In genomic region chr8:6575241-6575640, GRCm38 (mm10) we compare ENCODE assay signal across 25 mouse cellular contexts.
A peak's percentile ranks its signal among the peaks of the same experiment; 100 is the strongest.
DNase-seq lines count a peak whose midpoint lies in the region; ATAC-seq and TF ChIP-seq lines count a peak whose summit lies in the region.
"Had no signal": no experiment of that assay in that cellular context is flagged by ENCODE, and none has a peak within 500 bp of the region (broad histone marks: within the 10 kb centered on the region; RNA-seq: fewer than 3 reads in every experiment).

No protein-coding gene starts in this region.

- H3K4me2 ChIP-seq in midbrain, embryonic 11.5 days, result no peak overlapping the region
- H3K4me2 ChIP-seq in midbrain, postnatal 0 days (ENCODE audit: low read depth, low read length, poor library complexity, severe bottlenecking), result no peak overlapping the region
- H3K4me2 ChIP-seq: forebrain, embryonic 13.5 days; heart, embryonic 12.5 days; heart, embryonic 15.5 days; hindbrain, embryonic 13.5 days; intestine, embryonic 15.5 days had no signal

- TF ChIP-seq CTCF in midbrain, postnatal 0 days (IDR thresholded peaks at IDR 0.05), result no peak
- no peak for TF ChIP-seq CTCF in brain, embryonic 14.5 days (IDR thresholded peaks at IDR 0.05; ENCODE audit: borderline replicate concordance, extremely low read depth, insufficient read depth, insufficient read length)

- TF ChIP-seq POLR2A in brain, embryonic 14.5 days (IDR thresholded peaks at IDR 0.05; ENCODE audit: borderline replicate concordance, extremely low read depth, insufficient read depth, insufficient read length, poor library complexity, severe bottlenecking), result no peak

- H3K4me3 ChIP-seq in midbrain, embryonic 11.5 days (ENCODE audit: low read depth, low read length), result no peak overlapping the region
- no peak overlapping the region for H3K4me3 ChIP-seq in midbrain, postnatal 0 days (ENCODE audit: low read depth, low read length)
- H3K4me3 ChIP-seq: forebrain, embryonic 10.5 days; forebrain, embryonic 13.5 days; gastrocnemius, adult 2 months; heart, embryonic 12.5 days; heart, embryonic 15.5 days; hindbrain, embryonic 10.5 days; hindbrain, embryonic 13.5 days; intestine, embryonic 15.5 days had no signal

- H3K27me3 ChIP-seq in midbrain, embryonic 11.5 days (ENCODE audit: control insufficient read depth, insufficient read depth, low read length), result no peaks in the 10 kb centered on the region
- H3K27me3 ChIP-seq in midbrain, postnatal 0 days (ENCODE audit: insufficient read depth, low read length), result no peaks in the 10 kb centered on the region
- H3K27me3 ChIP-seq: forebrain, embryonic 13.5 days; heart, embryonic 12.5 days; heart, embryonic 15.5 days; hindbrain, embryonic 13.5 days; intestine, embryonic 15.5 days had no signal

- DNase-seq in midbrain, embryonic 11.5 days (ENCODE audit: low spot score, missing footprints), result peak; percentile 64
- no peak for DNase-seq in midbrain, postnatal 0 days (ENCODE audit: low spot score)
- peak; percentile 4 for DNase-seq in A20 (ENCODE audit: low read depth, low spot score)
- DNase-seq in brain, embryonic 14.5 days (ENCODE audit: low read depth), result peak; percentile 18
- no peak for DNase-seq in thymus, postnatal 14 days
- DNase-seq in adrenal gland, postnatal 14 days, result no peak
- DNase-seq: adrenal gland, adult 2 months; adrenal gland, postnatal 25 days; cerebellum, adult 18-20 months; cerebellum, adult 9-10 months; cerebellum, postnatal 14 days; gastrocnemius, adult 2 months; gastrocnemius, postnatal 14 days; heart, adult 18-20 months; heart, postnatal 10 days; heart, postnatal 36 days had no signal

- no peaks in the 10 kb centered on the region for H3K9me3 ChIP-seq in midbrain, embryonic 11.5 days (ENCODE audit: control insufficient read depth, low read length)
- H3K9me3 ChIP-seq in midbrain, postnatal 0 days (ENCODE audit: low read length), result no peaks in the 10 kb centered on the region
- H3K9me3 ChIP-seq: forebrain, embryonic 10.5 days; heart, embryonic 12.5 days; heart, embryonic 15.5 days; hindbrain, embryonic 10.5 days; hindbrain, embryonic 13.5 days; intestine, embryonic 15.5 days had no signal

- no peak overlapping the region for H3K27ac ChIP-seq in midbrain, embryonic 11.5 days (ENCODE audit: low read depth, low read length)
- no peak overlapping the region for H3K27ac ChIP-seq in midbrain, postnatal 0 days (ENCODE audit: low read depth, low read length)
- H3K27ac ChIP-seq: forebrain, embryonic 10.5 days; forebrain, embryonic 13.5 days; gastrocnemius, adult 2 months; heart, embryonic 15.5 days; hindbrain, embryonic 10.5 days; hindbrain, embryonic 13.5 days; intestine, embryonic 15.5 days had no signal

- no peak overlapping the region for H3K9ac ChIP-seq in midbrain, embryonic 11.5 days (ENCODE audit: low read length)
- H3K9ac ChIP-seq in midbrain, postnatal 0 days (replicated peaks; ENCODE audit: low read length, poor library complexity, severe bottlenecking), result no peak overlapping the region
- H3K9ac ChIP-seq: forebrain, embryonic 13.5 days; heart, embryonic 12.5 days; heart, embryonic 15.5 days; hindbrain, embryonic 13.5 days; intestine, embryonic 15.5 days had no signal

- WGBS in midbrain, embryonic 11.5 days, result 81% methylated on average over 4 of the region's 4 CpGs
- 69% methylated on average over 4 of the region's 4 CpGs for whole genome bisulfite sequencing in midbrain, postnatal 0 days

- ATAC-seq in midbrain, embryonic 11.5 days (ENCODE audit: low FRiP score), result no peak
- ATAC-seq in midbrain, postnatal 0 days (ENCODE audit: low FRiP score), result no peak
- ATAC-seq: forebrain, embryonic 13.5 days; forebrain, embryonic 16.5 days; hindbrain, embryonic 16.5 days; intestine, embryonic 15.5 days had no signal

- no peaks in the 10 kb centered on the region for H3K36me3 ChIP-seq in midbrain, embryonic 11.5 days (ENCODE audit: control insufficient read depth, insufficient read depth, low read length)
- H3K36me3 ChIP-seq in midbrain, postnatal 0 days (ENCODE audit: insufficient read depth, low read length), result no peaks in the 10 kb centered on the region
- H3K36me3 ChIP-seq: forebrain, embryonic 10.5 days; heart, embryonic 12.5 days; heart, embryonic 15.5 days; hindbrain, embryonic 10.5 days; hindbrain, embryonic 13.5 days; intestine, embryonic 15.5 days had no signal

- no peaks in the 10 kb centered on the region for H3K4me1 ChIP-seq in midbrain, embryonic 11.5 days (ENCODE audit: control insufficient read depth, insufficient read depth, low read length)
- H3K4me1 ChIP-seq in midbrain, postnatal 0 days (ENCODE audit: insufficient read depth, low read length), result no peaks in the 10 kb centered on the region
- H3K4me1 ChIP-seq: heart, embryonic 12.5 days; hindbrain, embryonic 10.5 days; hindbrain, embryonic 13.5 days; intestine, embryonic 15.5 days had no signal

Comparison
In these comparisons a context has a peak if more than half of its experiments do, and no peak if none do; other contexts are left out.
1. DNase-seq: peak in midbrain, embryonic 11.5 days (single experiment), A20 (single experiment) and brain, embryonic 14.5 days (single experiment); none in midbrain, postnatal 0 days (single experiment), thymus, postnatal 14 days (single experiment) and adrenal gland, postnatal 14 days (single experiment).